Mouse (Mus musculus): ENCODE results near the gene Slc8a2.

GRCm38 (mm10) chr7:16155132-16155872 lies 25.7 kb downstream of the Slc8a2 start:
- TF ChIP-seq POLR2A (IDR thresholded peaks at IDR 0.05; ENCODE audit: borderline replicate concordance, low read depth, low read length) (no peak), CTCF (IDR thresholded peaks at IDR 0.05; ENCODE audit: low read depth, low read length) (no peak)
